Mouse (Mus musculus) layer of hippocampus, adult 2 months (tissue): ENCODE data around the gene Nlrp4f. TPM values are rescaled to one million over a fixed set of nuclear protein-coding genes. Genes with fewer than 3 reads are reported as not detected.
A peak's percentile ranks its signal among the peaks of the same experiment; 100 is the strongest.

Experiments
- DNase-seq, 2 experiments: peaks; one replicate each; pipeline ENCODE4 v3.0.0; 2022; ENCODE audit warnings: low spot score in 2 of 2
- H3K27ac ChIP-seq: fragments of 200-600 bp; 2 replicates; pipeline ENCODE4 v1.8.1; 2022
- H3K4me3 ChIP-seq: fragments of 200-600 bp; 2 replicates; pipeline ENCODE4 v1.8.1; 2022; ENCODE audit warnings: mild to moderate bottlenecking
- CTCF ChIP-seq: fragments of 200-600 bp; conservative IDR thresholded peaks from 2 replicates; pipeline ENCODE4 v1.8.1; 2022; ENCODE audit warnings: antibody characterized with exemption, mild to moderate bottlenecking, moderate library complexity
- long read RNA-seq, 2 experiments: library from polyadenylated mRNA; stranded (forward); transcript quantifications; one replicate each; pipeline ENCODE4 v2.0.0; 2021; ENCODE audit warnings: borderline mapping rate in 2 of 2
- total RNA-seq, 2 experiments: library from RNA; stranded (reverse); gene quantifications; 2 replicates each; pipeline ENCODE4 v1.2.3; 2021

The Nlrp4f gene
- under 1 TPM in 1 of 2 experiments, not detected in 1; 0.26 TPM for total RNA-seq
- long read RNA-seq, experiment 1, result 0 reads
- long read RNA-seq, experiment 2, result 0 reads

DNA sequence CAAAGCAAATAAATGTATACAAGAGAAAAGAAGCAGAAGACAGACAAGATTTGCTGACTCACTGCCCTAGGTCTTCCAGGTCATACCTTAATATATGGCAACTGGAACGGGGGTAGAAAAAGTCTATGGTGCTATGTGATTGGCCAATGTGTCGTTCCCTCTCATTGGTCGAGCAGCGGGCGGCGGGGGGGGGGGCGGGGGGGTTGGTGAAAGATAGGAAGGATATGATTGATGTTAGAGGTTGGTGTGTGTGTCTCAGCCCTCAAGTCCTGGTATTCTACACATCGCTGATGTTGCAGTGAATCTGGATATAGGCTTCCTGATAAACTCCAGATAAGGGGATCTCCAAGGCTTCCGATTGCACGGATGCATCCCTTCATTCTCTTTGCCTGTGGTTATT lies at the start of gene Nlrp4f:
TSS of gene Nlrp4f (minus strand) at position 101 of the 400 bp plus-strand sequence.
- DNase-seq, result no peak
- no peak within 1 kb of the TSS for H3K4me3 ChIP-seq
- no peak within 1 kb of the TSS for H3K27ac ChIP-seq
- TF ChIP-seq CTCF, result no peak

DNA sequence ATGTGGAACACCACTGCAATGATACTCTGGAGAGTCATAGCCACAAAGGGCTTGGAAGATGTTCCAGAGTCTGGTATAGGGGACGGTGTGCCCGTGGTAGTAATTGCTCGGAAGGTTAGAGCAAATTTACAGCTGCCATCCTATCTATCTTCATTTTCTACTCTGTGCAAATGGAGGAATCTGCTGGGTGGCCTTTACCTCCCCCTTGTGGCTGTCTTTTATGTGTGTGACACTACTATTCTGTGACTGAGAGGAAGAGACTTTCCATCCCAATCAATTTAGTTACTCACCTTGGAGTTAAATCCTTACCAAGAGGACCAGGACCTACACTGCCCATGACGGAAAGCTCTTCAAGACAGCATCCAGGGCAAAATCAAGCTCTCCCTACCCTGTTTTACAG lies 37.5 kb upstream of the Nlrp4f start:
- Histone ChIP-seq H3K27ac (no peak overlapping the region), H3K4me3 (no peak overlapping the region)
- TF ChIP-seq CTCF, result peak; percentile 72
- no peak for DNase-seq

DNA sequence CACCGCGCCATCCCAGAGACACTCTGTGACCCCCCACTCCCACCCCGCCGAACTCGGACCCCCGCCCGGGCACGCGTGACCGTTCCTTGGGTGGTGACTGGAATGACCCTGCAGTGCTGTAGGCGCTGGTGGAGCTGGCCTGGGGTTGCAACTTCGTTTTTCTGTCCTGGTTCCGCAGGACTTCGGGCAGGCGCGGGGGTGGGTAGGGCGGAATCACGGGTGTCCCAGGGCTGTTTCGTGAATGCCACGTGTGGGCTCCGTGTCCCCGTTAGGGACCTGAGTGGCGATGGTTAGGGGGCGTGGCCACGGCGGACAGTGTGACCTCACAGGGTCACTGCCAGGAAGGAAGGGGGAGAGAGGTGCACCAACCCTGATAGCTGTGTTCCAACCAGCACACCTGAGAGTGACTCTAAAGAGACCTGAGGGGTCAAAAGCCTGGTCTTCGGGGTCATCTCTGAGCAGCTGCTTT lies 36.6 kb upstream of the Nlrp4f start:
- TF ChIP-seq CTCF, result no peak
- no peak for DNase-seq
- Histone ChIP-seq H3K4me3 (peak overlapping the region; percentile 96), H3K27ac (no peak overlapping the region)

- DNase-seq, result no peak
- Histone ChIP-seq H3K4me3 (peak overlapping the region; percentile 96), H3K27ac (peak overlapping the region; percentile 96)
- TF ChIP-seq CTCF, result no peak
Measured at GRCm38 (mm10) chr13:65241627-65242318, 36.0 kb upstream of the Nlrp4f start.

GRCm38 (mm10) chr13:65241099-65241626 lies 35.4 kb upstream of the Nlrp4f start:
- H3K27ac ChIP-seq, result peak overlapping the region; percentile 96
- no peak for TF ChIP-seq CTCF
- H3K4me3 ChIP-seq, result peak overlapping the region; percentile 96
- peak; percentile 93 to 96 for DNase-seq

DNA sequence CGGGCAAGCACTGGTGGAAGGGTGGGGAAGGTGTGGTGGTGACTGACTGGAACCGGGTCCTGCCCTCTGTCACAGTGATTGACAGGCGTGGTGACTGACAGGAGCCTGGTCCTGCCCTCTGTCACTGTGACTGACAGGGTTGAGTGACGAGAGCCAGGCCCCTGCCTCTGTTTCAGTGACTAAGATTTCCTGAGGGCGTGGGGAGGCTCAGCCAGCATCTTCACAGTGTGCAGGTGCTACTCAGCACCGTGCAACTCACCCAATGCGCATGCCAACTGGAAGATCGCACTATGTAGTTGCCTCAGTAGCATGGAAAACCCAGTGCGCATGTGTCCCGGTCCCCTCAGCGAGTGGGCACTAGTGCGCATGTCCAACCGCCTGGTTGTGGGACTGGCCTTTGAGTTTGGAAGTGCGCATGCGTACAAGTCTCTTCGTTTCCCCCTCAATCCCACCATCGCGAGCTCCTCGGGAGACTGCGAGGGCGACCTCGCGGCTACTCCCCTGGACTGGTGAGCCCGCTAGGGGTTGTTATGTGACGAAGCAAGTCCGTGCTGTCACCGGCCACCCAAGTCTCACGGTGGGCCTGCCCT lies 34.8 kb upstream of the Nlrp4f start:
- DNase-seq, result peak; percentile 97 to 98
- H3K27ac ChIP-seq, result peak overlapping the region; percentile 96
- peak overlapping the region; percentile 96 for H3K4me3 ChIP-seq
- no peak for TF ChIP-seq CTCF

- Histone ChIP-seq H3K27ac (no peak overlapping the region), H3K4me3 (no peak overlapping the region)
- TF ChIP-seq CTCF, result no peak
- DNase-seq, result no peak
Measured at GRCm38 (mm10) chr13:65237211-65237610, 31.4 kb upstream of the Nlrp4f start.

DNA sequence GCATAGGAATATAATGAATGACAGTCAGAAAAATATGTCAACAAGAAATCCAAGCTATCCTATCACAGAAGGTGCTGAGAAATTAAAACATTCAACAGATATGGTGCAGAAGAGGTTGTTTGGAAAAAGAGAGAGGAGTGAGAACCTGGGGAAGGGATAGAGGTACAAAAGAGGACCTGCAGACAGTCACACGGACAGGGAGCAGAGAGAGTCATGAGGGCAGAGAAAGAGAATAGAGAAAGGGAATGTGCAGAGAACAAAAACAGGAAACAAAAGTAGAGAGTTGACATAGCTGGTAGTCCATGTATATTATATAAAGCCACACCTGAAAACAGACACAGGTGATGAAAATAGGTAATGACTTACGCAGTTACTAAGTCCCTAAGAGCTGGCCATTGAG lies 20.9 kb upstream of the Nlrp4f start:
- no peak for TF ChIP-seq CTCF
- no peak for DNase-seq

GRCm38 (mm10) chr13:65225945-65226344 lies 20.2 kb upstream of the Nlrp4f start:
- no peak for DNase-seq
- TF ChIP-seq CTCF, result no peak
- no peak overlapping the region for H3K27ac ChIP-seq
- H3K4me3 ChIP-seq, result no peak overlapping the region

More for the DNA sequence above, 20.9 kb upstream of the Nlrp4f start:
- H3K4me3 ChIP-seq, result no peak overlapping the region
- H3K27ac ChIP-seq, result no peak overlapping the region

DNA sequence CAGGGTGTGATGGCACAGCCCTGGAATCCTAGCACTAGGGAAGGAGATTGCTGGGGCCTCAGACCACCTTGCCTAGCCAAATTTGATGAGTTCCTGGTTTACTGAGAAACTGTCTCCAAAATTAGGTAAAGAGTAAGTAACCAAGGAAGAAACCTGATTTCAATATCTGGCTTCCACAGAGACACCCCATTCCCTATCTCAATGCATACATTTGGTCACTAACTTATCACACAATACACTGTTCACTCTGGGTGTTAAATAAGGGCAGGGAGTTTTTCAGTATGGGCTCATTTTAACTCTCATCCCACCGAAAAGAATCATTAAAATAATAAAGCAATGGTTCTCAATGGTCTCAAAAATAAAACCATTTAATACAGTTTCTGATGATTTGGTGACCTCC lies 5.1 kb downstream of the Nlrp4f start:
- DNase-seq, result no peak
- Histone ChIP-seq H3K4me3 (no peak overlapping the region), H3K27ac (no peak overlapping the region)
- TF ChIP-seq CTCF, result no peak

GRCm38 (mm10) chr13:65176472-65177091 lies 29.2 kb downstream of the Nlrp4f start:
- no peak overlapping the region for H3K27ac ChIP-seq
- H3K4me3 ChIP-seq, result no peak overlapping the region
- DNase-seq, result no peak
- no peak for TF ChIP-seq CTCF

GRCm38 (mm10) chr13:65175734-65176471 lies 29.9 kb downstream of the Nlrp4f start:
- TF ChIP-seq CTCF, result peak; percentile 78
- Histone ChIP-seq H3K27ac (no peak overlapping the region), H3K4me3 (peak overlapping the region; percentile 42)
- DNase-seq, result peak in 1 of 2 experiments; percentile 14
